Mouse (Mus musculus): ENCODE measurements at regions not wholly inside any gene's neighbourhood (a gene's known extent, or its start where the extent isn't known, plus 50 kb on each side); places are given as distances from the start of the nearest gene placed in this dataset.
A peak's percentile ranks its signal among the peaks of the same experiment; 100 is the strongest.

DNA sequence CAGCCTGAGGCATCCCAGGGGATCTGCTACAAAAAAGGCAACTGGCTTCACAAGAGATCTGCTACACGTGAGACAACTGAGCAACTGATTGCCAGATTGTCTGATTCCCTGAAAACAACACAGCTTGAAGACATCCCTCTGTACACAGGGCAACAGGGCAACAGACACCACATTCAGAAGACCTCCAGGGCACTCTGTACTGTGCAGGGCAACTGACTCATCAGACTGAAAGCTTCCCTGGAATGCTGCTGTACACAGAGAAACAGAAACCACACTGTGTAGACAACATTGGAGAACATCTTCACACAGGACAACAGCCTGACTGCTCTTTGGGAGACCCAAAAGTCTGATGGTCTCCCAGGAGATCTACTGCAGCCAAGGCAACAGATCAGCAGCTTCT lies 456.8 kb upstream of the Ddi1 start:
- Histone ChIP-seq H3K4me1 (ENCODE audit: control insufficient read depth, insufficient read depth, low read length) (no peaks in the 10 kb centered on the region), H3K27ac (ENCODE audit: insufficient read depth, low read length) (no peak overlapping the region), H3K4me3 (ENCODE audit: insufficient read depth, low read length) (no peak overlapping the region)
- no peak for TF ChIP-seq CTCF (IDR thresholded peaks at IDR 0.05; ENCODE audit: borderline replicate concordance, insufficient read depth, low read length)
- TF ChIP-seq POLR2A (IDR thresholded peaks at IDR 0.05; ENCODE audit: low read depth, low read length), result no peak

DNA sequence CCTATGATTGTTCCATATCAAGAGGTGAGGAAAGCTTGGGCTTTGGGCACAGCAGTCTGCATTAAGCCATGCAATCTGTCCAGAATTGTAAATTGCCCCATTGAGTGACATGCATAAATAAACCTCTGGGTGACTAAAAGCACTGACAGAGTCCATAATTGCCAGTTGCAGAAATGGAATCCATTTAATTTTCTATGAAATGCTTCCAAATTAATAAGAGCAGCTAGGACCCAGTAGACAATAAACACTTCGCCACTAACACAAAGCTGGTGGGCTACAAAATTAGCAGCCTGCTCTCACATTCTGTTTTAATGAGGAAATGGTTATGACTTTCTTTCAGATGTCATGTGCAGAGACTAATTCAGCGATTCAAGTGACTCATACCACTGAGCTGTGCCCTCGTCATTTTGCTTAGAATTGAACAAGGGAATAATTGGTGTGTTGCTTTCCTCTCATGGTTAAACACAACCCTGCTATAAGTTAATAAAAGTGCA lies 407.6 kb upstream of the Ddi1 start:
- Histone ChIP-seq H3K4me3 (ENCODE audit: insufficient read depth, low read length) (no peak overlapping the region), H3K4me1 (ENCODE audit: control insufficient read depth, insufficient read depth, low read length) (no peaks in the 10 kb centered on the region)
- TF ChIP-seq POLR2A (IDR thresholded peaks at IDR 0.05; ENCODE audit: low read depth, low read length), result no peak
- no peak for TF ChIP-seq CTCF (IDR thresholded peaks at IDR 0.05; ENCODE audit: borderline replicate concordance, insufficient read depth, low read length)

DNA sequence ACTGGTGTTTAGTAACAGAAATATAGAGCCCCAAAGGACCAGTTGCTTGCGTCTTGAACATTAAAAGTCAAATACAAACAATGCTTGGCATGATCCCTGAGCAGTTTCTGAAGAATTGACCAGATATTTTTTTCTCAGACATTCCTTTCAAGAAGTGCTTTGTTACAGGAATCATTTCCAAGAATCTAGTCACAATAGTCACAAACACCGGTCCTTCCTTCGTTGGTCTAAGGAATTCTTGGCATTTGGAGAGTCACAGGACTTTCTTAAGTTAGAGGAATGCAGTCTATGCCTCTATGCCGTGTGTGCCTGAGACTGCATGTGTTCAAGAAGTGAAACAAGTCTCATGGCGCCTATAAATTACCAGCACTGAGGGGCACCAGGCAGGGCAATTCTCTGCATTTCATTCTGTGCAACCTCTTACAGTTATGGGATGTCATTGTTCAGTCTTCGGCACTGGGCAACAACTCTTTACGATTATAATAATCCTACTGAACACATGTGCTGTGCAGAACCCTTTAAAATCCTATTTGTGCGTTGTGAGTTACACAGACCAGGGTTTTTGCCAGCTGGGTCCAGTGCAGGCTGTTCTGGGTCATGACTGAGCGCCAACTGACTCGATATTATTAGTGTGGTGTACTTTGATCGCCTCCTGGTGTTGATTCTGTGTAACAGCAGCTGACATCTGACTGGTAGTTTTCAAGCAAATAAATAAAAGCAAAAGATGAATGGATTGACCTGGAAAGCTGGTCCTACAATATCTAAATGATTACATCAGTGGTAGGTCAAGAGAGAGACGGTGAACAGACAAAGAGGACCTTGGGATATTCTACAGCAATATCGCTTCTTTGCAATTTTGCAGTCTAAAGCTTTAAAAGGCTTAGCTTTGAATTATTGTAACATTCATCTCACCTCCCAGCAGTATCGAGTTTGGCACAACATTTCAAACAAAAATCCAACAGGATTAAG lies 398.6 kb upstream of the Ddi1 start:
- Histone ChIP-seq H3K4me3 (ENCODE audit: insufficient read depth, low read length) (no peak overlapping the region), H3K4me1 (ENCODE audit: control insufficient read depth, insufficient read depth, low read length) (no peaks in the 10 kb centered on the region), H3K27ac (ENCODE audit: insufficient read depth, low read length) (peak overlapping the region; percentile 74)
- TF ChIP-seq POLR2A (IDR thresholded peaks at IDR 0.05; ENCODE audit: low read depth, low read length), result no peak
- no peak for TF ChIP-seq CTCF (IDR thresholded peaks at IDR 0.05; ENCODE audit: borderline replicate concordance, insufficient read depth, low read length)

More for the DNA sequence above, 407.6 kb upstream of the Ddi1 start:
- no peak overlapping the region for H3K27ac ChIP-seq (ENCODE audit: insufficient read depth, low read length)

DNA sequence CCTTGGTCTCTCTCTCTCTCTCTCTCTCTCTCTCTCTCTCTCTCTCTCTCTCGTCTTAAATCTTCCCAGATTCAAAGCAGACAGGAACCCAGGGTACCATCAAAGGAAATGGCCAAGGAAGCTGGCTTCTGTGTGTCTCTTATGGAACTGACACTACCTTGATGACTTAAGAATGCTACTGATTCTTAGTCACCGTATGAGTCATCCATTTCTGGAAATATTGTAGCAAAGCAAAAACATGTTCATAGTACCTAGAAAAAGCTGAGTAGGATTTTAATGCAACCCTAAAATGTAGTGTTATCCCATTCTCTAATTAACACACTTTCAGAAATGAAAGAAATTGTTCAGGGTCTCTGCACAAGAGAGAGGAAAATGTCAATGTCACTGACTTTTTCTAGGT lies 396.0 kb upstream of the Ddi1 start:
- Histone ChIP-seq H3K4me3 (ENCODE audit: insufficient read depth, low read length) (no peak overlapping the region), H3K4me1 (ENCODE audit: control insufficient read depth, insufficient read depth, low read length) (no peaks in the 10 kb centered on the region), H3K27ac (ENCODE audit: insufficient read depth, low read length) (no peak overlapping the region)
- TF ChIP-seq CTCF (IDR thresholded peaks at IDR 0.05; ENCODE audit: borderline replicate concordance, insufficient read depth, low read length), result no peak
- TF ChIP-seq POLR2A (IDR thresholded peaks at IDR 0.05; ENCODE audit: low read depth, low read length), result no peak

DNA sequence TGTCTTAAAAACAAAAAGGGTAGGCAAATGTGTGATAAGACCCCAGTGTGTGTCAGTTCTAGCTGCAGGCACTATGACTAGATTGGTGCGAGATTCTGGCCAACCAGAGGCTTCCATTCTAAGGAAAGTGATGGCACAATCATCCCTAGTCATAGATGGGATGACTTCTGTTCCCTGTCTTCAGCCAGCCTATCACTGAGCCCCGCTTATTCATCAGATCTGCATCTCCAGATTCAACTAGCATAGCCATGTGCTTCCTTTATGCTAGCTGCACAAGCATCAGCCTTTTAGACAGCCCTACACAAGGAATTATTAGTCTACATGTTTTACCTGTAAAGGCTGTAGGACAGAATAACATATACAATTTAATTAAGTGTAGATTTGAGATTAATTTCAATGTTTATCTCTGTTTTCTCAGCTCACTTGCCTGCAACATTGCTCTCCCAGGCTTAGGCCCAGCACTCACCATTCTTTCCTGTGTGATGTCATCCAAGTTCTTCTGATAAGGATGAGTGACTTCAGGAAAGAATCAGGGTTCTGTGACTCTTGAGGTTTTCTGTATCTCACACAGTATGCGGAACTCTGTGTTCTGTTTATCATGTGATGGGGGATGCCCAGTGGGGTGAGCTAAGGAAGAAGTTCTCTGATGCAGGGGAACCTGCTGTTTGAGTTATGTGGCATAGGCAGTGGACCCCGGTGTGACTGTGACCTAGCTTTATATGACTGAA lies 382.8 kb upstream of the Ddi1 start:
- H3K4me1 ChIP-seq (ENCODE audit: control insufficient read depth, insufficient read depth, low read length), result no peaks in the 10 kb centered on the region
- H3K4me3 ChIP-seq (ENCODE audit: insufficient read depth, low read length), result no peak overlapping the region
- H3K27ac ChIP-seq (ENCODE audit: insufficient read depth, low read length), result no peak overlapping the region
- TF ChIP-seq CTCF (IDR thresholded peaks at IDR 0.05; ENCODE audit: borderline replicate concordance, insufficient read depth, low read length) (no peak), POLR2A (IDR thresholded peaks at IDR 0.05; ENCODE audit: low read depth, low read length) (no peak)

DNA sequence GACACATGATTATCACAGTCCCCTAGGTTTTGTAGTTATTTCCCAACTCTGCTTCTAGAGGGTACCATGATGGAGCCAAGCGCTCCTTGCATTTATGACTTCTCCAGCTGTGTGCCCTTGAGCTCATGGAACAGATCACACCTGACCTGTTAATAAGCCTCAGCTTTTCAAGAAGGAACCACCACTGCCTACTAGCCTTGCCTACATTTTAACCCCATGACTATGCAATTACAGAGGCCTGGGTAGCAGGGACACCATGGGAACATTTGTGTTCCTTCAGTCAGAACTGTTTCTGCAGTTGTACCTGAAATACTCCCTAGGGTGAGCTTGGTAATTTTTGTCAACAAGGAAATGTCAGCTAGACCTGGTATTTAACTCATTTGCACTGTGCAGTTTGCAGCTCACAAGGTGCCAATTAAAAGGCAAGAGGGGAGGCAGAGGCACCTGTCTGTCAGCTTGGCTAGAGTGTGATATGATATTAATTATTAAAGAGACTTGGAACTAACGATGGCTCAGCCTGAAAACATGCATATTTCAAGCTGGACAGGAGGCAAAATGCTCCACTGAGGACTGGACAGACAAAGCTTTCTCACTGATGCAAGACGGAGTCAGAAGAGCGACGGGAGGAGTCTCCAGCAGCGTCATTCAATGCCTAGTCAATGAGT lies 382.1 kb upstream of the Ddi1 start:
- Histone ChIP-seq H3K4me1 (ENCODE audit: control insufficient read depth, insufficient read depth, low read length) (no peaks in the 10 kb centered on the region), H3K27ac (ENCODE audit: insufficient read depth, low read length) (no peak overlapping the region), H3K4me3 (ENCODE audit: insufficient read depth, low read length) (no peak overlapping the region)
- no peak for TF ChIP-seq CTCF (IDR thresholded peaks at IDR 0.05; ENCODE audit: borderline replicate concordance, insufficient read depth, low read length)
- TF ChIP-seq POLR2A (IDR thresholded peaks at IDR 0.05; ENCODE audit: low read depth, low read length), result no peak

DNA sequence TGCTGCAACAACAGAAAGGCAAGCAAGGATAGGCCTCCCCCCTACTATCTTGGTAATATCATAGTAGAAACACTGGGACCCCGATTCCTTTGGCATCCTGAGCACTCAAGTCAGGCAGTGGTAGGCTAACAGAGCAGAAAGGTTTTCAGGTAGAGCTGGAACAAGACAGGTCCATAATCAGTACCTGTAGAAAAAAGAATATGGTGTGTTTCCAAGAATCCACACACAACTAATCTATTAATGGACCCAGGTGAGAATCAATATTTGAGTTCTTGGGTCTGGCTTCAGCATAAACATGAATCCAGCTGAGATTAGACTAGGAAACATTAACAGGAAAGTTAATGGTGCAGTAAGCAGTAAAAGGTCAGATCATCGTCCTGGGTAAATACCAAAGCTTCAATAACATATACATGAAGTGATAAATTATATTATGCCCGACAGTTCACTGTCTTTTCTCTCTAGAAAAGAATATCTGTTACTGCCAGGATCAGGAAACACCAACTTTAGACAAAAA lies 376.2 kb upstream of the Ddi1 start:
- Histone ChIP-seq H3K4me3 (ENCODE audit: insufficient read depth, low read length) (no peak overlapping the region), H3K4me1 (ENCODE audit: control insufficient read depth, insufficient read depth, low read length) (no peaks in the 10 kb centered on the region), H3K27ac (ENCODE audit: insufficient read depth, low read length) (no peak overlapping the region)
- TF ChIP-seq POLR2A (IDR thresholded peaks at IDR 0.05; ENCODE audit: low read depth, low read length) (no peak), CTCF (IDR thresholded peaks at IDR 0.05; ENCODE audit: borderline replicate concordance, insufficient read depth, low read length) (no peak)

DNA sequence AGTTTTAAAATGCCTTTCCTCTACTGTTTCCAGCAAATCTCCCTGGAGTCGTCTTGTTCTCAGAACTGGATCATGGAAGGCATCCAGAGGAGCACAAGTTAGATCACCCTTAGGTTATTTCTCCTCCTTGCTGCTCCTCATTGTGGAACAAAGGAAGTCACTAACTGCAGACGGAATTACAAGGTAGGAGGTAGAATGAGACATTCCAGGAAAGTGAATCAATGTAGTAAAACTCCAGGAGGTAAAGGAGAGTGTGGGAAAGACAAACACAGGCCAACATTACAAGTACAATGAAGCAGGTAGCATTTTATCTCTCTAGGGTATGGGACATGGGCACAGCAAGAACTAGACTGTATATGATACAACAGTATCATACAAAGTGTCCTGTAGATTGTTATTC lies 375.7 kb upstream of the Ddi1 start:
- Histone ChIP-seq H3K27ac (ENCODE audit: insufficient read depth, low read length) (no peak overlapping the region), H3K4me3 (ENCODE audit: insufficient read depth, low read length) (no peak overlapping the region), H3K4me1 (ENCODE audit: control insufficient read depth, insufficient read depth, low read length) (no peaks in the 10 kb centered on the region)
- TF ChIP-seq CTCF (IDR thresholded peaks at IDR 0.05; ENCODE audit: borderline replicate concordance, insufficient read depth, low read length) (no peak), POLR2A (IDR thresholded peaks at IDR 0.05; ENCODE audit: low read depth, low read length) (no peak)

DNA sequence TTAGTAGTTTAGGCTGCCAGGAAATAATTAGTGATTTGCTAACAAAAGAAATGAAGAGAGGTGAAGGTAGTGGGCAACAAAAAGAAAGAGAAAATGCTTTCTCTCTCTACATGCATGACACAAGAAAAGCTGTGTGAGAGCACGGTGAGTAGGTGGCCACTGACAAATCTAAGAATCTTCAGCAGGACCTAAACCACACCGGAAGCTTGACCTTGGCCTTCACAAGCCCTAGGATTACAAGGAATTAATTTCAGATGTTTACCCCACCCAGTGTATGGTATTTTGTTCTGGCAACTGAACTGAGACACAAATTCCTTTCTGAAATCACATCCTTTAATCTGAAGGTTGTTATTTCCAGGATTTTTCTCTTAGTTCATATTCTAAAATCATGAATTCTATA lies 347.5 kb upstream of the Ddi1 start:
- H3K27ac ChIP-seq (ENCODE audit: insufficient read depth, low read length), result peak overlapping the region; percentile 45; the same call in 1 of the 2 replicates
- H3K4me3 ChIP-seq (ENCODE audit: insufficient read depth, low read length), result no peak overlapping the region
- peaks cover 3% of the 10 kb centered on the region; the same call in 1 of the 2 replicates for H3K4me1 ChIP-seq (ENCODE audit: control insufficient read depth, insufficient read depth, low read length)
- TF ChIP-seq POLR2A (IDR thresholded peaks at IDR 0.05; ENCODE audit: low read depth, low read length), result no peak
- TF ChIP-seq CTCF (IDR thresholded peaks at IDR 0.05; ENCODE audit: borderline replicate concordance, insufficient read depth, low read length), result no peak

Data from embryonic fibroblast, embryonic 13.5 days (primary cell).